Mouse (Mus musculus): ENCODE data around the gene Cdh26.

Cdh26 gene

DNA sequence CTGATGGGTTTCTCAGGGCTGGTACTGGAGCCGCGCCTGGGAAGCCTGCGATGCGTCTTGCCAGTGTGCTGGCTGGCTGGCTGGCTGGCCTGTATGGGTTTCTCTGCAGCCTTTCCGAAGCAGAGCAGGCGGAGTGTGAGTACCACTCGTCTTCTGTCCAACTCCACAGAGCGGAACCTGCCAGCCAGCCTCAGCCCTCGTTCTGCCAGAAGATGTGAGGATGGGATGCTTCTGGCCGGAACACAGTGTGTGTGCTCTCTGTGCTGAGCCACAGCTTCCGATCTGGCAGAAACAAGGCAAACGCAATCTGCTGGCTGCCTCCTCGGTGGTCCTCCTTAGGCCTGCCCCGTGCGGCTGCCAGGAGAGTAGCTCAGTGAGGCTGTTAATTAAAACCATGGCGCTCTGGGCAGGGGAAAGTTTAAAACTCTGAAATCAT is 83.3 kb downstream of the Cdh26 start:
- DNase-seq, result peak; percentile 11 to 37

GRCm38 (mm10) chr2:178516421-178516820 is 86.1 kb downstream of the Cdh26 start:
- DNase-seq, result no peak

GRCm38 (mm10) chr2:178516941-178517340 is 86.6 kb downstream of the Cdh26 start:
- DNase-seq, result no peak

- DNase-seq, result no peak
Observed at GRCm38 (mm10) chr2:178519321-178519720, 89.0 kb downstream of the Cdh26 start.

DNA sequence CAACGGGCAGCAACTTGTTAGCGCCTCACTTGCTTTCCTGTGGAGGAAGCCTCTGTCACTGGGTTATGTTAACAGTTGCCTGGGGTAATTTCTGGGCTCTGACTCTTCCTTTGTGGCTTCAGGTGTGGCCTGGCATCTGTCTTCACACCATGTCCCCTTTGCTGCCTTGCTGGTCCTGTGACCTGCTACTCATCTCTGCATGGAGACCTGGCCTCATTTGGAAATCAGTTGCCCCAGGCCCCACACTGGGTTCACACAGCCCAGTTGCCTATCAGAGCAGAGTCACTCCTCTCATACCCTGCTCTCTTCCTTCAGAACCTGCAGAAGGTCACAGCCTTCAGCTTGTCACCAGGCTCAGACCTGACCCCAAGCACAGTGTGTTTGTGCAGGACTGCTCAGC is 89.9 kb downstream of the Cdh26 start:
- no peak for DNase-seq

GRCm38 (mm10) chr2:178522331-178522730 is 92.0 kb downstream of the Cdh26 start:
- no peak for DNase-seq

DNA sequence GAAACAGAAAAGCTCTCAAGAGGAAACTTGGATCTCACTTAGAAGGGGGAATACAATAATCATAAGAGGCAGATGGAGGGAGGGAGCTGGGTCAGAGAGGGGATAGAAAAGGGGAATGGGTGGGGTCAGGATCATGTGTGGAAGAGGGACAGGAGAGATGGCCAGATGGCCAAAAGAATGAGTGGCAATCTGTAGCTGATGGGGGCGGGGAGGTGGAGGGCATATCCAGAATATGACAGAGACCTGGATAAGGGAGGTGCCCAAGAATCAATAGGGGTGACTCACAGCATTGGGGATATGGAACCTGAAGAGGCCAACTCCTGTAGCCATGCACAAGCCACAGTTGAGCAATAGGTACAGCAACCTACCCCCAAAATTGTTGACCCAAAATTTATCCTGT is 92.5 kb downstream of the Cdh26 start:
- DNase-seq, result no peak

- DNase-seq, result no peak
Observed at GRCm38 (mm10) chr2:178526776-178527175, 96.4 kb downstream of the Cdh26 start.

DNA sequence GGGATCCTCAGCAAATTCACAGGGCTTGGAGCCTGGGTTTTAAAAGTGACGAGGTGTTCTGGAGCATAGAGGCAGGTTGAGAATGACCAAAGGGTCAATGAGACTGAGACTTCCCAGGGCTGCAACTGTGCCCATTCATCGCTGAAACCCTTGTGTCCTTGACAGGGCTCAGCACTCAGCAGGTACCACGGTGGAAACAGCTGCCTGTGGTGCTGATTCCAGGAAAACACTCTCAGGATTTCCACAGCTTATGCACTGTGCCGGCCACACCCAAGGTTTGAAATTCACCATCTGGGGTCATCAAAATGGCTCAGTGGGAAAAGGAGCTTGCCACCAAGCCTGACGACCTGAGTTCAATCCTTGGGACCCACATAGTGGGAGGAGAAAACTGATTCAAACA is 100.9 kb downstream of the Cdh26 start:
- DNase-seq, result no peak

GRCm38 (mm10) chr2:178536574-178536973 is 106.2 kb downstream of the Cdh26 start:
- DNase-seq, result no peak

Data from kidney, postnatal 4 days (tissue).